Mouse (Mus musculus): ENCODE measurements around the gene Gm9958. TPM values are rescaled to one million over a fixed set of nuclear protein-coding genes. Genes with fewer than 3 reads are reported as not detected.

Gm9958 gene
- total RNA-seq, 4 experiments from 2014 or later, result 0.19 to 0.46 (median 0.31) TPM

- DNase-seq (ENCODE audit: low spot score in 2 of 2), result no peak
Measured at GRCm38 (mm10) chr5:90405210-90405609, 38.2 kb downstream of the Gm9958 start.

- no peak for DNase-seq (ENCODE audit: low spot score in 2 of 2)
Measured at GRCm38 (mm10) chr5:90414142-90414924, 47.3 kb downstream of the Gm9958 start.

- DNase-seq (ENCODE audit: low spot score in 2 of 2), result no peak
Measured at GRCm38 (mm10) chr5:90414925-90415295, 47.9 kb downstream of the Gm9958 start.

Other genes with a start within 250 kb of the Gm9958 start
- 10 to 100 TPM in 1 of 4 experiments, 1 to 10 TPM in 3; 7.6 to 10.3 (median 9.1) TPM for gene Cox18, start 143.2 kb upstream of the Gm9958 start, total RNA-seq (2022)
- gene Ankrd17, start 627 bp upstream of the Gm9958 start, total RNA-seq (2022), result 10 to 100 TPM; 46.3 to 52.5 (median 48.1) TPM
- gene Alb, start 93.7 kb downstream of the Gm9958 start, total RNA-seq (2022), result 10 to 100 TPM in 1 of 4 experiments, under 1 TPM in 2, not detected in 1; 0.18 to 11.6 (median 0.34) TPM
- gene Afp, start 123.5 kb downstream of the Gm9958 start, total RNA-seq (2022), result not detected
- gene Afm, start 151.7 kb downstream of the Gm9958 start, total RNA-seq (2022), result under 1 TPM in 1 of 4 experiments, not detected in 3; 0.16 TPM
- gene 5830473C10Rik, start 193.9 kb downstream of the Gm9958 start, total RNA-seq (2022), result not detected

Data from gastrocnemius, adult 8-10 months (tissue).